Mouse (Mus musculus) frontal cortex, adult (tissue): ENCODE results near the gene Dnajc24.
A peak's percentile ranks its signal among the peaks of the same experiment; 100 is the strongest.

Experiments used
- ATAC-seq: cut with Nextera tagmentation; 2 replicates; pipeline ENCODE4 v1.9.2; 2017; ENCODE audit warnings: mild to moderate bottlenecking, moderate library complexity, mixed read lengths; ENCODE audit not compliant: low TSS enrichment

The Dnajc24 gene

DNA sequence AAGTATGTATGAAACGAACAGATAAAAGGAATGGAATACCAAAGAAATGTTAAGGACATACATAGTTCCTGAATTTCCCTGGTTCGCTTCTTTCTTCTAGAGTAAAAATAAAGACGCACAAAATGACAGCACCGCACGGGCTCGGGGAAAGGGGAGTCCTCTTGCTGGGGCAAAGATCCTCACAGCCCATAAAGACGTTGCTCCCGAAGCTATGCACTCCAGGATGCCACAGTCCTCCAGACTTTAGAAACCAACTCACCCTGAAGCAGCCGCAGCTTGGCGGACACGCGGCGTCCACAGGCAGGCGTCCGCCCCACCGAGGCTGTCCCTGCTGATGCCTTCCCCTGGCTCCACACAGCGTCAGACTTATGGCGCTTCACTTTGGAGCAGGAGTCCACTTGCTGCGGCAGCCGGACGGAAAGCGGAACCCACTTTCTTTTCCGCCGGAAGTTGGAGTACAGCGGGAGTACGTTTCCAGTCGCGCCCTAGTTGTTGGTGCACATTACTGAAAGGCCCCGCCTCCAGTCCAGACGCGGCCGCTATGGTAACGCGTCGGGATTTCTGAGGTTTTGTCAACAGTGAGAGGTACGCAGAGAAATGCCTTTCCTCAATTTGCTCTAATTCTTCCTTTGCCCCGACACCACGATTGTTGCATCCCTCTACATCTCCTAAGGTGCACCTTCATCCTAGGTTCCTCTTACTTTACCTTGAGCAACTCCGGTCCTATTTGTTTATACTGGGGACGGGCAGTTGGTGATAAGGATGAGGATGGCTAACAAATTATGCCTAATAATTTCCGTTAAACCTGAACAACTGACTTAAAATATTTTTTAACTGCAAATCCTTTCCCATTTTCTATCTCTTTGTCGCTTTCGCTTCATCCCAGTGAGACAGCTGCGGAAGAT is at the start of gene Dnajc24:
Dnajc24 (minus strand) TSS at position 715 of the 905 bp plus-strand sequence.
- ATAC-seq: peak; percentile 100

DNA sequence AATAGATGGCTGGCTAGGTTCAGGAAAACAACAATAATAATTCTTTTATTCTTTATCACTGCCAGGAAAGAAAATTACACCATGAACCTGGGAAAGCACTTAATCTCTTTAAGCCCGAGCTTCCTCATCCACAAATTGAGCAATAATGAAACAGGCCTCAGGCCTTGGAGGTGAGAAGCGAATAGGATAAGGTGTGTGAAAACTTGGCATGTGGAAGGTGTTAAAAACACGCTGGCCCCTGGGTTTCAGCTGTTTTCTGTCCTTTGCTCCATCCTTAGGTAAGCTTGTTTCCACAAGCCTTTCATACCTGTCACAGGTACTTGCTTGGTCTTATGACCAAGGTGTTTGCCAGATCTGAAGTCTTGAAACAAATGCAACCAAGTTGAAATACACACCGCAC is 43.3 kb upstream of the Dnajc24 start:
- ATAC-seq: no peak

DNA sequence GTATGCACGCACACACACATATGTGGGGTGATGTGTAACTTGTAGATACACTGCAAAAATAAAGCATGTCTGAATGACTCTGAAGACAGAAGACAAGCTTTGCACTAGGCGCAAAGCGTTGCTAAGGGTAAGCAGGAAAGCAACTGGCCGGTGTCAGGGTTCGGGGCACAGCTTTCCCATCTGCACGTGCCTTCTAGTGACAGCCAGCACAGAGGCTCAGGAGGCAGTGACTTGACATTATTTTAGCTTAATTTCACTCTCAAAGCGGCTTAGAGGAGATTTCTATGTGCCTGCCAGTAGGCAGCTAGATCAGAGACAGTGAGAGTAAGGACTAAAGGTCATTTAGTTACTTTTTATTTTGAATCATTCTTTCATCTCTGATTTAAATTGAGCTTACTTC is 39.1 kb upstream of the Dnajc24 start:
- ATAC-seq: no peak

GRCm38 (mm10) chr2:106041961-106042360 is 38.6 kb upstream of the Dnajc24 start:
- ATAC-seq: no peak

DNA sequence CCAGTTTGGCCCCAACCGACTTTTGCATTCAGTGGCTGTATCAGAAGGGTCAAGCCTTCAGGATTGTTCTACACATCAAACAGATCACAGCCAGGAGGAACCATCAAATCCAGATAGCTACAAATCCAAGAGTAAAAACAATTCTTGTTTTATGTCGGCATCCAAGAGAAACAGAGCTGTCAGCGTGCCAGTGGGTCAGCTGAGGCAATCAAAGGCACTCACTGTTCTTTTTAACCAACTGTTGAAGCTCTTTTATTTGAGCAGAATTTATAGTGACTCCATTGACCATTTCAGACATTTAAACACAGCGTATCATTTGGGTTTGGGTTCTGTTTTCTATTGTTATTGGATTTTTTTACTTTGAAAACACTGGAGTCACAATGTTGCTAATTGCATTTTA is 34.9 kb upstream of the Dnajc24 start:
- peak; percentile 41 for ATAC-seq

DNA sequence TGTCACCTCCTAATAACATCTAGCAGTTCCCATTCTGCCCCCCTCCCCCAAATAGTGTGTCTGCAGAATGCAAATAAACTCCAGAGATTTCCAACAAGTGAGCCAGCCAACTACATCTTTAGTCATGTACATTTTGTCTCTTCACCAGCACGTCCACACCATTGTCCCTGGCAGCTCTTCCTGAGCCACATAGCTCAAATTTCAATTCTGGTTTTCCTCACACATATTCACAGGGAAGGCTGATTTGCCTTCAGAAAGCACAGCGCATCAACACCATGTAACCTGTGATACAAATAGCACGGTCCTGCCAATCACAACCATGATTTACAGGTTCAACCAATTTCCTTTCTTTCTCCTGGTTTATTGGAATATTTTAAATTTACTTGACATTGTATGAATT is 21.5 kb upstream of the Dnajc24 start:
- ATAC-seq: no peak

- ATAC-seq: no peak
These were observed 5.1 kb upstream of the Dnajc24 start for GRCm38 (mm10) chr2:106008415-106008814.

- no peak for ATAC-seq
These were observed 15.3 kb downstream of the Dnajc24 start for GRCm38 (mm10) chr2:105987999-105988398.

- ATAC-seq: no peak
These were observed 16.2 kb downstream of the Dnajc24 start for GRCm38 (mm10) chr2:105987131-105987530.

- ATAC-seq: no peak
These were observed 18.1 kb downstream of the Dnajc24 start for GRCm38 (mm10) chr2:105985206-105985605.

DNA sequence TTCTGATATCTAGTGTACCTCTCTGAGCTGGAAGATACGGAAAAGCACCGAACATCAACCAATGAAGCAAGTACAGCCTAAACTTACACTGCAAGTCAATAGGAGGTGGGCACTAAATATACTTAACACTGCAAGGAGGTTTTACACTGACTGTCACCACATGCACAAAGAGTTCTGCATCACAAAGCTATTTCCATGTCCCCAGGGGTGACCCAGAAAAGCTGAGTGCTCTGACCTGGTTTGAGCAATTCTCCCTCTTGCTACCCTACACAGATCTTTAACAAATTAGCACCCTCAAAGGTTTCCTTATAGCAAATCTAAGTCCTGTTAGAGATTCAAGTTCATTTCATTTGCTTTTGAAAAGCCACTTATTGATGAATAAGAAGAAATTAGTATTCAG is 25.3 kb downstream of the Dnajc24 start:
- ATAC-seq: peak; percentile 24

DNA sequence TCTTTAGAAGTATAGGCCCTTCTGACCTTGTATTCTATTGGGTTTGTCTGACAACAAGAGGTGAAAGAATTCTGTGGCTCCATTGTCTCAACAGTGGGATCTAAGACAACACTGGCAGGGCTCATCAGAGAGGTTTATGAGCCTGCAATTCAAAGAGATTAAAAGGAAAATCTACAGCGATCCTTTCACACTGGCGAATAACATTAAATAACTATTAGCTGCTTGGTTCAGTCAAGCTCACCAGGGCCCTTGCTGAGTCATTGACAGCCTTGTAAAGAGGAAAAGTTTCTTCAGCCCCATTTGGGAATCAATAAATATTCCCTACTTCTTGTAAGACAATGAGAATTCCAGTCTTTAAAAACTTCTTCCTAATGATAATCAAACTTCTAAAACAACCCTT is 29.4 kb downstream of the Dnajc24 start:
- no peak for ATAC-seq

DNA sequence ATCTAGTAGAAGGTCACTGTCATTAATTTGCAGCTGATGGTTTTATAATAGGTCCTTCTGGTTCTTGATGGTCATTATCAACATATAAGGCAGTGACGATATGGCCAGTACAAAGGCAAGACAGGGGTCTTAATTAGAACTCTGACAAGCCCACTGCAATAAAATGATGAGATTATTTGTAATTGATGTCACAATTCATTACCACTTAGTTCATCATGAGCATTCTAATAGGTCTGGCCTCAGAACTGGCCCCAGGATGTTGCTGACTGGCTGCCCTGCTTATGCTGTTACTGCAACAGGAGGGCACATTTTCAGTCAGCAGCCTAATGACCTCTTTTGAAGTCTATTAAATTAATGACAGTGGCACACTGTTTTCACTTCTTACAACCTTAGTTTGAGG is 39.9 kb downstream of the Dnajc24 start:
- no peak for ATAC-seq

- no peak for ATAC-seq
These were observed 49.5 kb downstream of the Dnajc24 start for GRCm38 (mm10) chr2:105953862-105954261.

DNA sequence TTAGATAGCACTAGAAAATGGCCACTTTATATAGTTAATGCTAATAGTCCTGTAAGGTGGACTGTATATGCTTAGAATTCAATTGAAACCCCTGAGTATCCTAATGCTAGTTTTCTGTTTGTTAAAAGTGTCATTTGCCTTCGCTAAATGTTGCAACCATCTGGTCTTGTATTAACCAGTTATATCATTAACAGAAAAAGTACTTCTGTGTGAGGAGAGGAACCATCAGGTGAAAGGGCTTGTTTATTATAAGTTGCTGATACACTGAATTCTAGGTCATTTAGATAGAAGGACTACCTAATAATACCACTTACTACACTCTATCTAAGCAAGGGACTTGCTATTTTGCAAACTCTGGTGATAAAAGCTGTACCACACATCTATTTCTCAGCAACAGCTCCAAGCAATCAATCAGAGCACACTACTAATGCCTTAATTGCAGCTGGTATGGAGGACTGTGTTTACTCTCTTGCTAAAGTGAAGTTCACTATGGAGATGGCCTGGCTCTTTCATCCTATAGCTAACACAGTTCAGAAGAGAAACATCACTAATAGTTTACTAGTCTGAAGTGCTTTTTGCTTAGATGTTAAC is 51.9 kb downstream of the Dnajc24 start:
- no peak for ATAC-seq

- ATAC-seq: no peak
These were observed 53.2 kb downstream of the Dnajc24 start for GRCm38 (mm10) chr2:105950131-105950530.

DNA sequence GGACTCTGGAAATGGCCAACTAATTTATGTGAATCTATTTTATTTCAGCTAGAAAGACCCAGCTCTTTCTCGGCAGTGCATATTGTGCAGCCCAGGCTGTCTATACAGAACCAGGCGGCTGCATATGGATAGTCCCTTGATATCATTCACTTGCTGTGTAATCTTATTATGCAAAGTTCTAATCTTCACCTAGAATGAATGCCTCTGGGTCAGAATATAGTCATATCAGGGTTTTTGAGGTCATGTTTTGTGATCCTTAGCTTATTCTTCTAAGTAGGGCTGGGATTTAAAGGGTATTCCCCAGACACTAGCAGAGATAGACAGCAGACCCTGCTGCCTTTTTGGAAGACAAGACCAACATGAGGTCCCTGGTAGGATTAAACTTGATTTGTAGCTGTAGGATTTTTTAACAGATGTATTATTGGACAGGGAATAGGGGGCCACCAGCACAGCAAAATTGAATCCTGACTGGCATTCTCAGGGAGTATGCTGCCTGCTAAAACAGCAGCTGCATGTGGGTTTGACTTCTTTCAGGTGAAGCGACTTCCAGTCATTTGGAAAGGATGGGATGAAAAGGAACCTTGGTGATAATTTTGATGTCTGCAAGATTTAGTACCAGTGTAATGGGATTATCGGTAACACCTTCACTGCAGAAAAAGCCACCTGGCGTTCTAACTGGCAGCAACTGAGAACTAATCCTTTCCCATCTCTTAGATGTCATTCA is 85.6 kb downstream of the Dnajc24 start:
- no peak for ATAC-seq
